Mouse (Mus musculus): ENCODE measurements at regions not wholly inside any gene's neighbourhood (a gene's known extent, or its start where the extent isn't known, plus 50 kb on each side); places are given as distances from the start of the nearest gene placed in this dataset.

DNA sequence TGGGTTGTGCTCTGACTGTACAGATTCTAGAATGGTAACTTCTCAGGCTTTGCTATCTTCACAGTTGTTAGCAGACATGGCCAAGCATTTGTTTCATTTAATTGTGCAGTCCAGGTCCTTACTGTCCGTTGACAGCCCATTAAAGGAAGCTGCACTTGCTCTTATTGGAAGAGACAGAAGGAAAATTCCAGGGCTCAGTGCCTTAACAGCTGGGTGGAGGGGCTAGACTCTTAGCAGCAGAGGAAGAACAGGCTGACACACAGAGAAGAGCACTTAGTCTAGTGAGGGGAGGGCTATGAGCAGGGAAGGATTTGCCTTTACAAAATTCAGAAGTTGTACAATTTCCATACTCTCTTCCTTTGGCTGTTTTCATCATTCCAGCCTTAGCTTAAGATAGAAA, 161.5 kb upstream of the Ghitm start:
- no peak for DNase-seq (ENCODE audit: low spot score)

DNA sequence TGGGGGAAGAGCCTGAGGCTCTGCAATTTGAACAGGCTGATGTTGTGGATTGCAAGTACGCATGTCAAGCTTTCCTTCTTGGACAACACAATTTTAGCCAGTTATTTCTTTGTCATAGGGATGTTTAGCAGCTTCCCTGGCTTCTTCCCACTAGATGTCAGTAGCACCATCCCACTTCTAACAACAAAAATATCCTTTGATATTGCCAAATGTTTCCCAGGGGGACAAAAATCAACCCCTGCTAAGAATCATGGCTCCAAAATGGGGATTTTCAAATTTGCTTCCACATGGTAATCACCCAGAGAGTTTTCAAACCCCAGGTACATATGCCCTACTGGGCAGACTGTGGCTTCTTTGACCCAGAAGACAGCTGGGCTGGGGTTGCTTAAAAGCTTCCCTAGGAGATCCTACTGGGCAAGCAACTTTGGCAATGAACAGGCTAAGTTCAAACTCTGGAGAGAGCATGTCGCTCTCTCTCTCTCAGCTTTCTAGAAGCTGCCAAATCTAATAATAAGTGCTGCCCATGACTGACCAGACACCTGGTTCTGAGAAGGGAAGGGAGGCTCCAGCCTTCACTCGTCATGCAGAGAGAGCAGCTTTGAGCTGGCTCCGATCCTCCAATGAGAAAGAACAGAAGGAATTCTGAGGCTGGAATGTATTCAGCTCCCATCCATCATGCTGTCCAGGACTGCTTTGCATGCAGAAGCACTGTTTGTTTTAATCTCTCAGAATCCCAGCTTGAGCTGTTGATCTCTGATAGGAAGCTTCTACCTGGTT, 157.2 kb upstream of the Ghitm start:
- DNase-seq (ENCODE audit: low spot score), result no peak

DNA sequence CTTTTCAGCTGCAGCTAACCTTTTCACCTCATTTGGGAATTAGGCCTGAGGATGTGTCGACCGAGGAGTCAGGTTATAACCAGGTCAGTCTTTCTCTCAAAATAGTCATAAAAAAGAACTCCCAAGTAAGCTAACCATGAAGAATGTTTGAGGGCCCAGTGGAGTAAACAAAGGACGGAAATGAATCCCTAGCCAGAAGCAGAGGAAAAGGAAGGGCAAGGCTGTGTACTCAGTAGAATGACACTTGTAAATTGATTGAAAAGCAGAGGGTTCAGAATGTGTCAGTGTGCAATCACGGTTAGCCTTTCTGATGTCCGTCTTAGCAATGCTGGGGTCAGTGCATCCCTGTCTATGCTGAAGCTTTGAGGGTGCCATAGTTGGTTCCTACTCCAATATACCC, 149.3 kb upstream of the Ghitm start:
- DNase-seq (ENCODE audit: low spot score), result no peak

DNA sequence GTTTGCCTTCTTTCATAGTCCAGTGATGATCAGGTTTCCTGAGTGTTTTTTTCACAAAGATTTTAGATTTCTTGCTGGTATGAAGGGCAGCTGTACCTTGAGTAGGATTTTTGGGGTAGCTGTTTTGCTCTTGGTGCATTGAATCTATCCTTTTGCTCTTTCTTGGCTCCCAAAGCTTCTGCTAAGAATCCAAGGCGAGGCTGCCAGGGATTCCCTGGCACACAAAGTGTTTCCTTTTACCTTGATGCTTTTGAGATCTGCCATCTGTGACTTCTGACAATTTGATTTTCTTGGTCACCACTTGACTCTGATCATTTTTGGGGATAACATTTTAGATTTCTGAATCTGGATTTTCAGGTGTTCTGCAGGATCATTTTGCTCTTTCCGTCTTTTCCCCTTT, 144.3 kb upstream of the Ghitm start:
- DNase-seq (ENCODE audit: low spot score), result no peak

DNA sequence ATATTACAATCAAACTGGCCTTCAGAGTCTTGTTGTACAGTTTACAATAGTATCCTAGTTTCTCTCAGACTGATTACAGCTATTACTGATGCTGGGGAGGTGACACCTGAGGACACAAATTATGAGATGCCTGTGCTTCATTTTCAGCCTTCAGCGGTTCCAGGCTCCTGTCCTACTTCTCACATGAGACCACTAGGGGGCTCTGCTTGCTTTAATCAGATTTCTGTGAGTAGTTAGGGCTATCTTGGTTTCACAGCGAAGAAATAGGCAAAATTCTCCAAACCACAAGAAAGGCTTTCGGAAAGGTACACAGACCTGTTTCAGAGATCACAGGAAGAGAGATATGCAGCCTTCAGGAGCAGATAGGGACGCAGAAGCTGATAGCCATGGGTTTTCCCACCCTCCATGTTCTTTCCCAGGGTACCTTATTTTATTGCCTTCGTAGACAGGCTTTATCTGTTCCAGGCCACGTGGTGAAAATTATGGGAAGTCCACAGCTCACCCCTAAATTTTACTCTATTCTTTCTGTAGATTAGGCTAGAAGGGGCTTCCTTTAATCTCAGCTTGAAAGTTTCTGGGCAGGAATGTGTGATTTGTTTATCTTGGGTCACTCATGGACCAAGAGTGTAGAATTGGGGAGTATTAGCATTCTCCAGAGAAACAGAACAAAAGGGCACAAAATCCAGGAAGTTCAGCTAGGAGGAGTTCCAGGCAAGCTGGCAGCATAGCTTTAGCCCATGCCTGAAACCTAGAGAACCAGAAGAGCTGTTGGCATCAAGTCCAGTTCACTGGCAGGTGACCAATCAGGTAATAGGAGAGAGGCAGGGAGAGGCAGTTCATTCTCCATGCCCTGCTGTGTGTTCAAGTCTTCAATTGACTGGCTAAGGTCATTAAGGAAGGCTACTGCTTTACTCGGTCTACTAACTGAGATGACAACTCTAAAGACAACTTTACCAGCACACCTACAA, 141.9 kb upstream of the Ghitm start:
- DNase-seq (ENCODE audit: low spot score), result no peak

DNA sequence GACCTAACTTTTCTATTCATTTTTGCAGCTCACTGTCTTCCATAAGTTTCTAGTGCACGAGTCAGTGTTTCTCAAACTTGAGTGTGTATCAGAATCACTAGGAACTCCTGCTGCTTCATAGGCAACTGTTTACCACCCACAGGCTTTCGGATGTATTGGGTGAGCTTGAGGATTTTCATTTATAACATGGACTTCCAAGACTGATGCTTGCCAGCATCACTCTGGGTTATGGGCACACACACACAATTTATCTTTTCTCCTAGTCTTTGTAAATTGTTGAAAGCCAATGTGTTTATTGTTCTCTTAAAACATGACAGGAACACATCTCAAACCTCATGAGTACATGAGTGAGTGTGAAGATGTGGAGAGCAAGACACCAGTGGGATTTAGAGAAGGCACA, 137.0 kb upstream of the Ghitm start:
- no peak for DNase-seq (ENCODE audit: low spot score)

DNA sequence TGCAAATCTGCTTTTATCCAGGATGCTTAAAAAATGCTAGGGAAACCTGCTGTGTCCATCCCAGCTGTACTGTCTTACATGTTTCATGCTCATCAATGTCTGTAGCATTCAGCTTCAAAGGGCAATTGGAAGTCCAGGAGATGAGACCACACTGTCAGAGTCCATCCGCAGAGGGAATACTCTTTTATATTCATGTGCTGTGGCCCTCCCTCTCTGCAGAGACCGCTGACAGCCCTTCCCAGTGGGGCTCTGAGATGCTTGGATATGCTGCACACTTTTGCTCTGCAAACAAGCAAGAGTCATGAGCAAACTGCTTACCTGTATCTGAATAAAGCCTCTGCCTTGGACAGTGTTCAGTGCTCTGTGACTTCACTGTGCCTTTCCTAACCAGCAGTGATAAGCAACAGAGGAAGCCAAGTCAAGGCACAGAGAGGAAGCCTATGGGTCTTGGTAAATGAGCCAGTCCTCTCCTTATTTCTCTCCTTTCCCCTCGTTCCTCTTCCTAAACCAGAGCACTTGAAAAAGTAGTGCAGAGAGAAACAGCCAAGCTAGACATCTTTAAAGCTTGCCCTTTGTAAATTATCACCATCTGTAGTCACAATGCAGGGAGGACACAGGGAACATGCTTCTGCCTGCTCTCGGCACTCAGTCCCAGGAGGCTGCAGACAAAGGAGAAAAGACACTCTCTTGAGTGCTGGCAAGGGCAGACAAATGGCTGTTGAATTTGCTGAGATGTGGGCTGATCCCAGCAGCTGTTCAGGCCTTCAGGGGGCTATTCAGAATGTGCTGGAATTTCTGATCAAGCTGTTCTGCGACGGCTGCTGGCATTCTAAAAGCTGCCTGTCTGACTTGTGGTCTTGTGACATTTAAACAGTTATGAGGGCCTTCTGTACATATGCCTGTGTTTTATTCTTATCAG, 136.2 kb upstream of the Ghitm start:
- DNase-seq (ENCODE audit: low spot score), result no peak

DNA sequence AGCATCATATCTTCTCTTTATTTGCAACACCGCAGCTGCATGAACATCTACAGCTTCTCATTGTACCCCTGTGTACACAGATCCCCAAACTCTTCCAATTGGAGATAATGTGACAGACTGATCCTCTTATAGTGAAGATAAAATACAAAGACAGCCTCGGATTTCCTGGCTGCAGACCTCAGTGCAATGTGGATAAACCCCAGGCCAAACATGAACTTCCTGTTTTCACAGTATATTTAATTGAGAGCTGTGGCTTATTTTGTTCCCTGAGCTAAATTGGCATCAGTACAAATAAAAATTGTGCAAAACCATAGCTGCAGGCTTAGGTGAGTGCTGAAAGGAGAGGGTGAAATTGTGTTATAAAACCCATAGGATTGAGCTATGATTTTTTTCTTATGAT, 134.8 kb upstream of the Ghitm start:
- DNase-seq (ENCODE audit: low spot score), result no peak

DNA sequence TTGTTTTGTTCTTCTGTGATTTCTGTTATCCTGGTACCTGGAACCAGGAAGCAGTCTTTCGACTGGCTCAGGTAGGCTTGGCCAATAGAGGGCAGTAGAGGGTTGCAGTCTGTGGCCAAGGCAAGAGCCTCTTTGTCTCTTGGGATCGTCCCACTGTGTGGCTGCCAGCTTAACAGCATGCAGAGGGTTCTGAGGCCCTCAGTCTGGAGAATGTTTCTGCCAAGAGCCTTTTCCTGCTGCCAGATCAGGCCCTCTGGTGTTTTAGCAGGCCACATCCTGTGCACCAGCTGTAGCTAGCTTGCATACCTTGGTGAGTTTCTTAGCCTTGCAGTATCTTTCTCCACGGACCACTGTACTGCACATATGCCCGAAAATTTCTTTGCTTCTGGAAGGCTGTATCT, 103.6 kb upstream of the Ghitm start:
- DNase-seq (ENCODE audit: low spot score), result peak; percentile 23

DNA sequence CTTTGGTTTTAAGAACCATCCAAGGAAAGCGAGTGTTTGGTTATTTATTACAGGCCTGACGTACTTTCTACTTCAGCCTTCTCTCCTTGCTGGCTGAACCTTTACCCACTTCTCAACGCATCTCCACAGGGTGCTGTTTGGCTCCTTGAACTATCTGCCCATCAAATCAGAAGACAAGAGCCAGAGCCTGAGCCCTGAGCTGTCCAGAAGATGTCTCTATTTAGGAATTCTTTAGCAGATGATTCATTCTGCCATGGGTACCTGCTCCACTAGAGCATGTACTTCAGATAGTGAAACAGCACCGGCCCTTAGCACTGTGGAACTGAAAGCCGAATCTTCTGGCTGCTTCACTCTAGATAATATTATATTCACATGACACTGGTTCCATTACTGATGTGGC, 102.1 kb upstream of the Ghitm start:
- no peak for DNase-seq (ENCODE audit: low spot score)

DNA sequence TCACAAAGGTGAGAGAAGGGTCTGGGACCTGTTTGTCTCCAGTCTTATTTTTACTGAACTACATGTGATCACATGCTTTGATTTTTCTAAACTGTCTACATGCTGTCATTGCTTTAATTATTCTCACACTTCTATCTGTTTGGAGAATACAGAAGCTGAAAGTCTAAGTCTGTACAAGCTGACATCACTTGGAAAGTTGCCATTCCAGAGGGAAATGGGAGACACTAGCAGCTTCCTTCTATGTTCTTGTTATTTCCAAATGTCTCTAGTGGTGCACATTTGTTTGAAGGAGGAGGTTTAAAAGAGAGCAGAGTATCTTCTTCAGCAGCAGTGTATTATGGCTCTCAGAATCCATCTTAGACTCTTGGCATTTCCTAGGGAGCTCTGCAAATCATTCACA, 73.2 kb upstream of the Ghitm start:
- no peak for DNase-seq (ENCODE audit: low spot score)

DNA sequence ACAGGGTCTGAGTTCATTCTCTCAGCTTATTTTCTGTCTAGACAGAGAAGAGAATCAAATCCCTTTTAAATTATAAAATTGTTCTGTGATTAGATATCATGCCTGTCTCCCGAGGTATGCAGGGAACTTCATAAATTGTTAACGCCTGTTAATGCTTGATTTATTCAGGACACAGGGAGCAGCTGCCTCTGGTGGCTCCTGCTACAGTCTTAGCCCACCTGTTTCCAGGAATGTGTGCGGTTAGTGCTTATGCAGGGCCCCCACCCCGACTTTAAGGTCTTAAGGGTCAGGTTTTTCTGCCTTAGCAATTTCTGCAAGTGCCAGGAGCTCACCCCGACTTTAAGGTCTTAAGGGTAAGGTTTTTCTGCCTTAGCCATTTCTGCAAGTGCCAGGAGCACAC, 54.7 kb upstream of the Ghitm start:
- no peak for DNase-seq (ENCODE audit: low spot score)

Data from urinary bladder, adult 2 months (tissue).